Mouse (Mus musculus) retina, postnatal 1 day (tissue): ENCODE data around the gene Gpc6.

ENCODE experiments used
- DNase-seq: peaks from one replicate; pipeline ENCODE4 v3.0.0-alpha.2; 2012

The Gpc6 gene

DNA sequence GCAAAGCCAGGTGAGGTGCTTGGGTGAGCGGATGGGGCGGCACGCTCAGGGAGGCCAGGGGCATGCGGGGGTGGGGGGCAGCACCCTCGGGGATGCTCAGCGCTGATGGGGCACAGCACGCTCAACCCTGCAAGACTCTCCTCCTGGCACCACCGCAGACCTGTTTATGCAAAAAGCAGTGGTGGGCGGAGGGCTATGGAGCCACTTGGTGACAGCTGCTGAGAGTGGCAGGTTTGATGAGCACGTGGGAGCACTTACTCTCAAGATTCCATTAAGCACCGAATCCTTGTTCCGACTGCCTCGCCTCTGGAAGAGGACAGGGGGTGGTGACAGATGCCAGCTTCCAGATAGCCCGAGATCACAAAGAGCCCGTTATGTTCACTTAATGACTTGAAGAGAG lies 1026.2 kb downstream of the Gpc6 start:
- peak; percentile 27 for DNase-seq

DNA sequence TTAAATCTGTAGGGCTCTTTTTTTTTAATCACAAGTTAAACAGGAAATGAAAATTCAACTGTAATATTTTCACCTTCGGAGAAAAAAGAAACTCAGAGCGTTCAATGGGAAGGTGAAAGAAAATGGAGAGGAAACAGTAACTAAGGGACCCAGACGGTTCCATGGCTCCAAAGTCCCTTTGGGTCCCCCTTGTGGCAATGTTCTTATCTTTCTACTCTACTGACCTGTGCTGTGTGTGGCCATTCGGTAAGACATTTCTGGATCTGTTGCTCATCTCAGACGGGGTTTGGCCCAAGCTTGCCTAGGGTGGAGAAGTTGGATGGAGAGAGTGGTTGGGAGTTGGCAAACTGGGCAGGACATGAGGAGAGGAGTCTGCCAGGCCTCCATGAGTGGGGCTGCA lies 1026.6 kb downstream of the Gpc6 start:
- peak; percentile 41 for DNase-seq

DNA sequence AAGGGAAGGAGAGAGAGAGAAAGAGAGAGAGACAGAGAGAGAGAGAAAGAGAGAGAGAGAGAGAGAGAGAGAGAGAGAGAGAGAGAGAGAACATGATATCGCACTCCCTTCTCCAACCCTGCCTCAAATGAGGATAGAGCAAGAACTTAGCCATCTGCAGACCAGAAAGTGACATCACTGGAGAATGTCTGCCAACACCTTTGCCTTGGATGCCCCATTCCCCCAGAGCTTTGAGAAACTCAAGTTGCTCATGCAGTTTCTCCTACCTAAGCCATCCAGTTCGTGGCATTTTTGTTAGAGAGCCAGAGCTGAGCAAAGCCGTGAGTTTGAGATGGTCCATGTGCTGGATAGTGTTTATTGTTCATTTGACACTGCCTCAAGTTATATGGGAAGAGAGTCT lies 1030.9 kb downstream of the Gpc6 start:
- no peak for DNase-seq

DNA sequence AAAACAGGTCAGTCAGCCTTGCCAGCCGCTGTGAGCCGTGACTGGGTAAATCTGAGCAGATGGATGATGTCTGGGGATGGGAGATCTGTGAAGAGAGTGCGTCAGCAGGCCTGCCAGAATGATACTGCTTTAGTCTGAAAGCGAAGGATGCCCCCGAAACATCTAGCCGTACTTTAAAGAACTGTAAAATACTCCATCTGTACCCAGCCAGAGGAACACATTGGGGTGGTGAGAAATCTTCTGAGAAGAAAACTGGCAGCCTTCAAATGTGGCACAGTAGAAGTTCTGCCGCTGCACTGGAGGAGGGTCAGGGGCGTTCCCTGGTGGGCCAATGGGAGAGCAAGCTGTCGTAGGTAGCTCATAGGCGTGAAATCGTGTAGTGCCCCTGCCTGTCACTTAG lies 1033.3 kb downstream of the Gpc6 start:
- no peak for DNase-seq

DNA sequence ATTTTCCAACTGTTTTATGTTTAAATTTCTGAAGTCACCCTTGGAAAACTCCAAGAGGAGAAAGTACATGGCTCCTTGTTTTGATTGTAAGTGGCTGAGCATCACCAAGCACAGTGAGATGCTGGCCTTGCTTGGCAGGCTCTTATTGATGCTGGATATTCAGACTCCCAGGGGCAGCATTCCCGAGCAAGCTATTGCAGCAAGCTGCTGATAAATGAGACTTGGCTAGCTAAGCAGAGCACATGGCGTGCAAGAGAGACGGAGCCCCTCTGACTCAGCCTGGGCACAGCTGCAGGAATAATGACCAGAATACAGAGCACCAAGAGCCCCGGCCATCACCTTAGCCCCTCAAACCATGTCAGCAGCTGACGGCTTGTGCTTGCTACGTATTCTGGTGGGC lies 1036.2 kb downstream of the Gpc6 start:
- DNase-seq, result no peak

DNA sequence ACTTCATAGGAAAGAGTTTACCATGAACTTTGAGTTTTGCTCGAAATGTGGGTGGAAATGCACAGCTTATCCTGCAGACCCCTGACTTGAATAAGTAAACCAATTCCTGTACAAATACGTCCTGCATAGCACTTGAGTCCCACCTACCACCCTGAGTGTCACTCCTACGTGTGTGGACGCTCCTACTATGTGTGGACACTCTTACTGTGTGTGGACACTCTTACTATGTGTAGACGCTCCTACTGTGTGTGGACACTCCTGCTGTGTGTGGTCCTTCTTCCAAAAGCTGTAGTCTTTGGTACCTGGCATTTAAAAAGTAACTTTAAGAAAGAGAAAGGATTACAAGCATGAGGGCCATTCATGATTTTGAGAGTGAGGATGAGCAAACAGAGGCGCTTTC lies 1036.7 kb downstream of the Gpc6 start:
- DNase-seq, result no peak

DNA sequence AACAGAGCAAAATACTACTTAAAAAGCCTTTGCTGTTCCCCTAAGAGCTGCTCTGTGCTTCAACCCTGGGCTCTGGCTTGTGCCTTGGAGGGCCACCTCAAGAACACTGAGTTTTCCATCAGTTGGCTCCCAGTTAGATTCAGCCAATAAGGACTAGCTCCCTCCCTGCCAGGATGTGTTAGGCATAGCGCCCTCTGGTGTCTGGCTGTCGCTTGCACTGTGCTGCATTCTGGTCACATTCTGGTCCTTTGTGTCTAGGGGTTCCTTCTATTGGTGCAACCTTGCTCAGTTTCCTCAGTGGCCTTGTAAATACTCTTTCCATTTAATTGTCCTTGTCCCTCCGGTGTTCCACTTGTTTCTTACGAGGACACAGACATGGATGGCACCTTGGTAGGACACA lies 1037.3 kb downstream of the Gpc6 start:
- peak; percentile 45 for DNase-seq

DNA sequence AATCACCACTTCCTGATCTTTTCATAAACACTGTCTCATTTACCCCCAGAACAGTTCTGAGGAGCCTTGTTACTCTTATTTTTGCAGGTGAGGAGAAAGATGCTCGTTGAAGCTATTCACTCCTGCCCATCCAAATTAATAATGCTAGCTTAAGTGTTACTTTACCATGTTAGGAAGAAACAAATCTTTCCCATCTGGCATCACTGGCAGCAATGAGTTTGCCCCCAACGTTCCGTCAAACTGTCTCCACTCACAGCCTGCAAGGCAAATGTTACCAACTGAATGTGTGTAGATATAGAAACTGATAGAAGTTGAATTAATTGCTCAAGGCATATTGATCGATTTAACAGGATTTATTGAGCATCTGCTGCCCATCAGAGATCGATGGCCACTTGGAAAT lies 1047.5 kb downstream of the Gpc6 start:
- no peak for DNase-seq

DNA sequence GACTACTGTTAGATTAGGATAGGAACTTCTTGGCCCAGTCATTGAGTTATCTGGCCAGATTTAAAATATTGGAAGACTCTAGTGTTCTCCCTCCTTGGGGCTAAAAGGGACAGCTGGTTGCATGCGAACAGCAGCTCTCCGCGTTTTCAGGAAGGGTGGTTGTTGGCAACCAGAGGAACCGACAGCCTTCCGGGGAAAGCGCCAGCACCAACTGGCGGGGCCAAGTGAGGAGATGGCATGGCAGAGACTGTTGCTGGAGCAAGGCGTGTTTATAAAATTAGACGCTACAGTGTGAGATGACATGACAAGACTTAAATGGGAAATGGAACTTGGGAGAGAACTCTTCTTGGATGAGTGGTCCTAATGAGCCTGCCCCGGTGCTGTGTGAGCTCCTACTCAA lies 1056.4 kb downstream of the Gpc6 start:
- DNase-seq, result no peak

DNA sequence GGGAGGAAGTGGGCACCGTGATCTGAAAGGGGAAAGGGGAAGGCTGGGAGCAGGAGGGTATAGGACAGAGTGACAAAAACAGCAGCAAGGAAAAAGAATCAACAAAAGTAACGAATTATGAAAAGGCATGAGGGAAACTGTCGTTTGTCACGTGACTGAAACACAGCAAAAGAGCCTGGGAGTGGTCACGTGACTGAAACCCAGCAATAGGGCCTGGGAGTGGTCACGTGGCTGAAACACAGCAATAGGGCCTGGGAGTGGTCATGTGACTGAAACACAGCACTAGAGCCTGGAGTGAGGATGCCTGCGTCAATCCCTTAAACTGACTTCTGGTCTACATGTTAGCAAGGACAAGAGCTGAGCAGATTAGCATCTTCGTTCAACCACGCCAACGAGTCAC lies 1063.3 kb downstream of the Gpc6 start:
- DNase-seq, result no peak

DNA sequence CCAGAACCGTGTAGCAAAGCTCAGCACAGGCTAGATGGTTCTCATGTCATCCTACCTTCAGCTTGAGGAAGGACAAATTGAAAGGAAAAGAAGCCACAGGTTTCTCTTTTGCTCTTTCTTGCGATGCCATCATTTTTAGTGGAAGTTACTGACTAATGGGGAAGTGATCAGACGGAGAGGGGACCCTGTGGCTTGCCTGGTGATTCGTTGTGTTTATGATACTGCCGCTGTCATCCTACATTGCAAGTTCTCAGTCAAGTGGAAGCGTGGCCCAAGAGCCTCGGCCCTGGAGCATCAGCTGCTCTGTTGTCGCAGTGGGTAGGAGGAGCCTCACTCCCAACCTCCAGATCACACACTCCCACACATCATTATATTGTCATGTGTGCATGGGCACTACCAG lies 1065.1 kb downstream of the Gpc6 start:
- DNase-seq, result peak; percentile 26

DNA sequence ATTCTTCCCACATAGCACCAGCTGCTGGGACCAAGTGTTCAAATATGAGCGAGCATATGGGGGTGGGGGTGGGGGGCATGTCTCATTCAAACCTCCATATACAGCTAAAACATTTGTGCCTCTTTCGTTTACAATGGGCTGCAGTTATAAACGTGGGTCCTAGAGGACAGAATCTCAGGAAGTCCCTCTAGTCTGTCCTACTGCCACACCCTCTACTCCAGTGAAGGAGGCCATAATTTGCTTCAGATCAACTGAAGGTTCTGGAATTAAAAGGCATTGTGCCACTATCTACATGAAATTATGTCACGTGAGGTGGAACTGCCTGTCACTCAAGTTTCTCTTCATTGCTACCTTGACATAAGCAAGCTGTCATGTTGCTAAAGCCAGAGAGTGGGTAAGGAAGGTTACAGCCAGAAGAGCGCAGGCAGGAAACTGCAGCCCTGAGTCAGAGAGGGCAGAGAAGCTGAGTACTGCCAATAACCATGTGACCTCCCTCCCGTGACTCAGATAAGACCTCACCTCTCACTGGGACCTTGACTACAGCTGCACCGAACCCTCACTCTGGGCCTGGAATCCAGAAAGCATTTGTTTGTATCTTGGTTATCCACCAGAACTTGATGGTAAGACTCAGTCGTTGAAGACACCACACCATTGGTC lies 1067.6 kb downstream of the Gpc6 start:
- DNase-seq, result no peak

DNA sequence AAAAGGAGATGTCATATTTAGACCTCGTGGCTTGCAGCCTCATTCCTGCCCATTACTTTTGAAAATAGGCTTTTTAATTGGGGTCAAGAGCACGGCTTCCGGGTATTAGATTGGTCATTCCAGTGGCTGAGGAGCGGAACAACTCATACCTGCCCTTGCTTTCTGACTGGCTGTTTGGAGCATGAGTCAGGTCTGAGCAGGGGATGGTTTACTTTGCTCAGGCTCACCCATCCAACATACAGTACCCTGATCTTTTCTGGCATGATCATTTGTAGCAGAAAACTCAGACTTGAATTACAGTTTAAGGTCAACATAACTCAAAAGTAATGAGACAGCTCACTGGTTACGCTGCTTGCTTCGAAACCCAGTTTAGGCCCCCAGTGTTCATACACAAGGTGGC lies 1068.7 kb downstream of the Gpc6 start:
- no peak for DNase-seq

DNA sequence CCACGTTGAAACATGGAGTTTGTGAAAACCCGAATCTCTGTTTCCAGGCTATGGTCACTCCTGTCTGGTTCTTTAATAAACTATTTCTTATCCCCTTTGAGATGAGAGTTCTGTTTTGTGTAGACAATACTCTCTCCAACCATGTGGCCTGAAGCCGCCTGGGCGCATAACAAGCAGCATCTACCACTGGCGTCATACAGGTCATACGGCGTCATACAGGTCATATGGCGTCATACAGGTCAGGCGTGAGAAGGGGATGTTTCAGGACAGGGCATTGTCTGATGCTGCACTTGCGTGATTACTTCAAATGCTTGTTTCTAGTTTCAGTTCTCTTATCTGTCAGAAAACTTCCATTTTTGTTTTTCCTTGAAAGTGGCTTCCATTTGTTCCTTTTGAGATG lies 1079.3 kb downstream of the Gpc6 start:
- DNase-seq, result no peak

DNA sequence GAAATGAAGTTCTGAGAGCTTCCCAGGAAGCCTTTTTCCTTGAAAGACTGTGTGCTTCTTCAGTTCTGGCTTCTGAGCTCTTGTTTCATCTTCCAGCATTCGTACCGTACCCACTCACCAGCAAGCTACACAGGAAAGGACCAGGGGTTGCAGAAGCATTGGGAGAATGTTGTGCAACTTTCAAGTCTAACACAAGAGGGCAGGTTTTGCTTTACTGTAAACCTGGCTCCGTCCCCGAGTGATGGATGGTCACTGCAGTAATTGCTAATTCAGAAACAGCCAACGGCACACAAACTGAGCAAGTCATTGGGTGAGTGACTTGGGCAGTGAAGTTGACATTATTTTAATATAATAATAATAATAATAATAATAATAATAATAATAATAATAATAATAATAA lies 1080.6 kb downstream of the Gpc6 start:
- peak; percentile 79 for DNase-seq

DNA sequence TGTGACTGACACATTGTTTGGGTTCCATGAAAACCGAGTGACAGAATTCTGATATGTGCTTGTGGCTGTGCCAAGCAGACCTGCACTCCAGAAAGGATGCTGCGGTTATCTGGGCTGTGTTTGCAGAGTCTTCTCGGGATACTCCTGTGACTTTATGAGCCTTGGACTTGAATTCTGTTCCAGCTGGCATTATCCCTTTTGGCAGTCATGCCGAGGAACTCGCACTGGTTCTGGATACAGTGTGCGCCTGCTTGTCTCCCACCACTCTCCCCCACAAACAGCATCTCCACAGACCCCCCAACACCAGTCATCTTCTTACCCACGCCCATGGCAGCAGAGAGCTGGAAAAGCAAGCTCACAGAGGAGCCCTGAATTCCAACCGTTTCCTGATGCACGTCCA lies 1084.4 kb downstream of the Gpc6 start:
- DNase-seq, result no peak

DNA sequence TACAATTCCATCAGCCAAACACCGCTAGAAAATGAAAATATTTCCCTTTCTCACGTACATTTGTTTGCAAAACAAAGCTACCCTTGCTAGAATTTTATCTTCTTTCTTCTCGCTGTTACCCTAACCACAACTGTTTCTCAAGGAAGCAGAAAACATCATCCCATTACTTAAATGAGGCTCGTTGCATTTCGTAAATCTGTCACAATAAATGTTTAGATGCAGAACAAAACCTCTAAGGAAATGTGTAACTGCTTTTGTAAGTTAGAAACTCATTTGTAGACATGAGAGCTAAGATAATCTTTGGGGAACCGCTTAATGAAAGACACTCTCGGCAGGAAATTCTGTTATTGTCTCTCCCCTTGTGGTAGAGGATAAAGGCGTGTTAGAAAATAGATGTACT lies 1088.1 kb downstream of the Gpc6 start:
- no peak for DNase-seq

DNA sequence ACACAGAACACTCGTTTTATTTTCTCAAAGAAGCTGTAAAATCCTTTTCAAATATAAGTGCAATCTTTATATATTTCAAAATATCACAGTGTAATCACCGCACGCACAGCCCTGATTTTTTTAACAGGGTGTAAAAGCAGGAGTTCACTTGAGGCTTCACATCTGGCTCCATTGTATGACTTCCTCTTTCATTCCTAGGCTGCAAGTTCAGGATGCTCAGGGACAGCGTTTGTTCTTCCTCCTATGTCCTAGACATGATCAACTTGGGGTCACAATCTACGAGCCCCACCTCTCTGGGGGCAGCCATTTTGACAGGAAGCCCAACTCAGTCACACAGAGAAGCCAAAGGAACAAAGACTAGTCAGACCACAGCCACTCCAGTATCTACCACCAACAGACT lies 1094.2 kb downstream of the Gpc6 start:
- DNase-seq, result no peak

DNA sequence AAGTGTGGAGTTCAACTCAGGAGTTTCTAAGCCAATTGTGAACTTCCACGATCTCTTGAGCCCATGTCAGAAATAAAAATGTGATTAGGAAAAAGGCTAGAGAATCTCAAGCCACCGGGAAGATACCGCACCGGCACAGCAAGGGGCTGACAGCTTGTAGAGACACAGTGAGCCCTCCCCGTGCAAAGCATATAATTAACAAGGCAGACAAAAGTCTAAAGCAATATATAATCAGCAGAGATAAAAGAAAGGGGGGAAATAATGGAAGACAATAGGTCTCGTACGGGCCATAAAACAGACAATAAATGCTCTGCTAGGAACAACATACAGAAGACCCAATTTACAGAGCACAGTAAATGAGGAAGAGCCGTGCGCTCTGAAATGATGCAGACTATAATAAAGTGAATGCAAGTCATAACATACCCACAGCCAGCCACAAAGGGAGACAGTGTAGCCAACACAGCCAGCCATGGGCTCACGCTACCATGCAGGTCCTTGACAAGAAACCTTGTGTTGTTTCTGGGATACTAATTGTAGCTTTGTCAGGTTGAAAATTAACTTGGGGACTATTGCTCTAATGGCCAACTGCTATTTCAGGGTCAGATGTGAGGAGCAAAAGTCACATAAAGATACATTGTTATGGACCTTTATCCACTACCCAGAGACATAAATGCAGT lies 1096.9 kb downstream of the Gpc6 start:
- no peak for DNase-seq
